Mouse (Mus musculus): Measurements from ENCODE around the gene Tspan18.

Gene Tspan18

GRCm38 (mm10) chr2:93262291-93263285, 71.7 kb downstream of the Tspan18 start:
- no peak for DNase-seq (ENCODE audit: low read depth)

- no peak for DNase-seq (ENCODE audit: low read depth)
These were observed 72.6 kb downstream of the Tspan18 start for GRCm38 (mm10) chr2:93261521-93262290.

DNA sequence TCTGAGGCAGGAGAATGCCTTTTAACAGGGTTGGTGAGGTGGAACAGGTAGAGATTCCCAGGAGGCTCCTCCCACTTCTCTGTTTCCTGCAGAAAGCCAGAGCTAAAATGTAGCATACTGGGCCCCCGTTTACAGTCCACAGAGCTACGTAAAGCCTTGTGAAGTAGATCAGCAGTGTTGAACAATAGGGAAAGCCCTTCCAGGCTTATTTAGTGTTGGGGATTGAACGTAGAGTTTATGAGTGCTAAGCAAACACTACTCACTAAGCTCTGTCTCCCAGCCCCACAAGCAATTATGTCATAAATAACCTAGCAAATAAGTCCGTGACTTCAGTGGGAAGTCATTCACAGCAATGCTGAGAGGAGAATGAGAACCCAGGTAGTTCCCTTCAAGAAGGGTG, 76.7 kb downstream of the Tspan18 start:
- no peak for DNase-seq (ENCODE audit: low read depth)

- no peak for DNase-seq (ENCODE audit: low read depth)
These were observed 77.4 kb downstream of the Tspan18 start for GRCm38 (mm10) chr2:93256735-93257405.

- no peak for DNase-seq (ENCODE audit: low read depth)
These were observed 81.9 kb downstream of the Tspan18 start for GRCm38 (mm10) chr2:93252356-93252755.

- no peak for DNase-seq (ENCODE audit: low read depth)
These were observed 83.7 kb downstream of the Tspan18 start for GRCm38 (mm10) chr2:93250611-93251010.

GRCm38 (mm10) chr2:93249058-93249457, 85.2 kb downstream of the Tspan18 start:
- DNase-seq (ENCODE audit: low read depth) = no peak

GRCm38 (mm10) chr2:93244090-93244443, 90.2 kb downstream of the Tspan18 start:
- no peak for DNase-seq (ENCODE audit: low read depth)

- no peak for DNase-seq (ENCODE audit: low read depth)
These were observed 90.7 kb downstream of the Tspan18 start for GRCm38 (mm10) chr2:93243439-93244089.

DNA sequence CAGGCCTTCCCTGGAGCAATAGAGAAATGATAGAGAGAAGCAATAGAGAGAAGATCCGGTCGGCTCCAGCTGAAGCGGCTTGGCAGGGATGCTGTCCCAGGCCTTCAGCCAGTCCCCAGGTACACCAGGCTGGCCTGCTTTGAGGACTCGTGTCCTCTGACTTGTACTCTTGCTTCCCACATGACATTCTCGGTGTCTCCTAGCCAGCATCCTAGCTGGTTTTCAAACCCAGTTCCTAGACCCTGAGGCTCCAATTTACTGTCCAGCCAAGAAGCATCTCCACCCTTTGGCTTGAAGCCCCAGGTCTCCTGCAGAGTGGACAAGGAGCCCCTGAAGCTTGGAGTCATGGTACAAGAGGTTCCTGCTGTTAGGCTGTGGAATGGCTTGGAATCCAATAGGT, 92.1 kb downstream of the Tspan18 start:
- no peak for DNase-seq (ENCODE audit: low read depth)

- no peak for DNase-seq (ENCODE audit: low read depth)
These were observed 95.4 kb downstream of the Tspan18 start for GRCm38 (mm10) chr2:93238864-93239263.

DNA sequence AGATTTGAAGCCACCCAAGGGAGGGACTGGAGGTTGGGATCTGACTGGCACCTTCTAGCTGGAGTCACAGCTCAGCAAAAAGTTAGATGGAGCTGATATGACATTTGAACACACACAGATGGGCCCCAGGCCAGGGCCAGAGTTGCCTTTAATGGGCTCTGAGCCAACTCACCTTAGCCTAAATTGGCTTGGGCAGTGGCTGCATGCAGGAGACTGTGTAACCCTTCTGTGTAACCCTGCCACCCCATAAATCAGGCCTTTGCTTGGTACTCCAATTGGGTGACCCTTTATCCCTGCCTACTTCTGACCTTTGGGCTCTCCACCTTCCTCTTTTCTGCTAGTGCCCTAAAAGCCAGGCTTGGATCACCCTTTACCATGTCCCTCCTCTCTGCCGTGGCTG, 97.2 kb downstream of the Tspan18 start:
- DNase-seq (ENCODE audit: low read depth) = no peak

- DNase-seq (ENCODE audit: low read depth) = no peak
These were observed 102.2 kb downstream of the Tspan18 start for GRCm38 (mm10) chr2:93232141-93232540.

DNA sequence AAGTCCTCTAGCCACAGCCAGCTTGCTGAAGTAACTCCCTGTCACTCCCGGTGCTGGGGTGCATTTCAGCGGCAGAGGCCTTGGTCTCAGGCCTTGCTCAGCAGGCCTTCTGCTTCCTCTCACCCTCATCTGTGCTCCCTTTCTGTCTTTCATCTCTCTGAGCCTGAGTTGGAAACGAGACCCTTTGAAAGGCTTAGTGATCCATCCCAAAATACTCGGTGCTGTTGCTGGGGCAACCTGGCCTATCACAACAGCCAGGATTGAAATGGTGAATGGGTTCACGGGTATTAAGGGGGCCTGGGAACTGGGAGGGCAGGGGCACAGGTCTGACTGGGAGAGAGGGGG, 105.9 kb downstream of the Tspan18 start:
- no peak for DNase-seq (ENCODE audit: low read depth)

- no peak for DNase-seq (ENCODE audit: low read depth)
These were observed 106.4 kb downstream of the Tspan18 start for GRCm38 (mm10) chr2:93227713-93228479.

GRCm38 (mm10) chr2:93226606-93227595, 107.4 kb downstream of the Tspan18 start:
- DNase-seq (ENCODE audit: low read depth) = peak; percentile 40

- no peak for DNase-seq (ENCODE audit: low read depth)
These were observed 110.8 kb downstream of the Tspan18 start for GRCm38 (mm10) chr2:93223463-93223862.

- no peak for DNase-seq (ENCODE audit: low read depth)
These were observed 113.9 kb downstream of the Tspan18 start for GRCm38 (mm10) chr2:93220447-93220846.

GRCm38 (mm10) chr2:93219576-93219975, 114.7 kb downstream of the Tspan18 start:
- no peak for DNase-seq (ENCODE audit: low read depth)
